Mouse (Mus musculus) CH12.LX (cell line): ENCODE measurements at regions not wholly inside any gene's neighbourhood (a gene's known extent, or its start where the extent isn't known, plus 50 kb on each side); places are given as distances from the start of the nearest gene placed in this dataset.

ENCODE experiments used
- DNase-seq: peaks from one replicate; pipeline ENCODE4 v3.0.0-alpha.2; 2013; ENCODE audit errors: extremely low read depth
- H3K27ac ChIP-seq: 2 replicates; pipeline ENCODE4 v1.5.1; 2012; ENCODE audit warnings: low read depth, mild to moderate bottlenecking, control low read depth, moderate library complexity; ENCODE audit not compliant: insufficient read depth
- H3K27me3 ChIP-seq: replicated peaks from 2 replicates; pipeline ENCODE3; 2012; ENCODE audit warnings: inconsistent platforms
- H3K36me3 ChIP-seq, 2 experiments: replicated peaks in 1 of 2; 2 replicates each; pipeline versions ENCODE3 to v1.6.1; 2012; ENCODE audit warnings: inconsistent platforms in 1 of 2, low read length in 1 of 2, mild to moderate bottlenecking in 1 of 2, mixed read lengths in 1 of 2, moderate library complexity in 1 of 2; ENCODE audit not compliant: control insufficient read depth in 1 of 2, insufficient read depth in 1 of 2
- H3K4me1 ChIP-seq, 2 experiments: 2 replicates each; pipeline ENCODE4 v1.6.1; 2012; ENCODE audit warnings: inconsistent platforms in 1 of 2, moderate library complexity in 1 of 2; ENCODE audit not compliant: insufficient read depth in 2 of 2, control insufficient read depth in 1 of 2
- H3K4me2 ChIP-seq: 2 replicates; pipeline ENCODE4 v1.6.1; 2012; ENCODE audit warnings: low read depth, mild to moderate bottlenecking, control low read depth; ENCODE audit not compliant: poor library complexity, insufficient read depth, severe bottlenecking
- H3K4me3 ChIP-seq, 3 experiments: fragments of 150-350 bp in 1 of 3; sonication (generic) in 1 of 3; replicated peaks in 1 of 3; 2 replicates each; pipeline versions ENCODE3 to v1.5.1; 2011 to 2012; ENCODE audit warnings: low read depth in 2 of 3, low read length in 2 of 3, mild to moderate bottlenecking in 2 of 3, moderate library complexity in 2 of 3, control low read depth in 1 of 3, improper control_type of control experiment in 1 of 3, inconsistent platforms in 1 of 3, mixed read lengths in 1 of 3; ENCODE audit not compliant: poor library complexity in 1 of 3
- H3K79me2 ChIP-seq: replicated peaks from 2 replicates; pipeline ENCODE4 v1.6.1; 2012; ENCODE audit warnings: mild to moderate bottlenecking, moderate library complexity; ENCODE audit not compliant: control insufficient read depth, poor library complexity, insufficient read depth, severe bottlenecking; ENCODE audit errors: extremely low read depth
- H3K9ac ChIP-seq: 2 replicates; pipeline ENCODE4 v1.6.1; 2012; ENCODE audit warnings: low read depth, mild to moderate bottlenecking, control low read depth, moderate library complexity; ENCODE audit not compliant: insufficient read depth
- H3K9me3 ChIP-seq: replicated peaks from 2 replicates; pipeline ENCODE3; 2012; ENCODE audit warnings: low read length, inconsistent platforms, mixed read lengths
- BHLHE40 ChIP-seq: IDR thresholded peaks from 2 replicates; pipeline ENCODE4 v1.6.1; 2011; ENCODE audit warnings: mild to moderate bottlenecking, low read depth, low read length, improper control_type of control experiment
- CHD1 ChIP-seq: IDR thresholded peaks from 2 replicates; pipeline ENCODE4 v1.6.1; 2012; ENCODE audit warnings: low read depth, low read length, improper control_type of control experiment, inconsistent platforms
- CHD2 ChIP-seq: IDR thresholded peaks from 2 replicates; pipeline ENCODE4 v1.6.1; 2011; ENCODE audit warnings: low read length, improper control_type of control experiment
- ELF1 ChIP-seq: IDR thresholded peaks from 2 replicates; pipeline ENCODE4 v1.6.1; 2014; ENCODE audit warnings: low read depth, mild to moderate bottlenecking, inconsistent platforms, low read length, improper control_type of control experiment
- EP300 ChIP-seq: IDR thresholded peaks from 2 replicates; pipeline ENCODE4 v1.6.1; 2011; ENCODE audit warnings: low read length, improper control_type of control experiment
- GABPA ChIP-seq: IDR thresholded peaks from 2 replicates; pipeline ENCODE4 v1.6.1; 2012; ENCODE audit warnings: low read depth, low read length, improper control_type of control experiment, inconsistent platforms; ENCODE audit not compliant: insufficient replicate concordance
- IRF4 ChIP-seq: IDR thresholded peaks from 2 replicates; pipeline ENCODE4 v1.6.1; 2014; ENCODE audit warnings: low read depth, mild to moderate bottlenecking, inconsistent platforms, low read length, improper control_type of control experiment
- JUND ChIP-seq: conservative IDR thresholded peaks from 2 replicates; pipeline ENCODE4 v1.6.1; 2011; ENCODE audit warnings: low read depth, low read length, improper control_type of control experiment
- KAT2A ChIP-seq: IDR thresholded peaks from 2 replicates; pipeline ENCODE4 v1.6.1; 2012; ENCODE audit warnings: low read length, improper control_type of control experiment, inconsistent platforms; ENCODE audit not compliant: insufficient replicate concordance
- MAFK ChIP-seq: IDR thresholded peaks from 2 replicates; pipeline ENCODE4 v1.6.1; 2011; ENCODE audit warnings: low read length, improper control_type of control experiment; ENCODE audit not compliant: insufficient replicate concordance
- MAX ChIP-seq: IDR thresholded peaks from 2 replicates; pipeline ENCODE4 v1.6.1; 2011; ENCODE audit warnings: low read length, improper control_type of control experiment
- MAZ ChIP-seq: IDR thresholded peaks from 2 replicates; pipeline ENCODE4 v1.6.1; 2012; ENCODE audit warnings: low read depth, mild to moderate bottlenecking, inconsistent platforms, low read length, improper control_type of control experiment, moderate library complexity
- MXI1 ChIP-seq: IDR thresholded peaks from 2 replicates; pipeline ENCODE4 v1.6.1; 2011; ENCODE audit warnings: mild to moderate bottlenecking, low read depth, low read length, improper control_type of control experiment
- NELFE ChIP-seq: IDR thresholded peaks from 2 replicates; pipeline ENCODE4 v1.6.1; 2011; ENCODE audit warnings: low read depth, low read length, improper control_type of control experiment
- POLR2A ChIP-seq: IDR thresholded peaks from 2 replicates; pipeline ENCODE4 v1.6.1; 2011; ENCODE audit warnings: low read depth, mild to moderate bottlenecking, improper control_type of control experiment, low read length
- POLR2AphosphoS2 ChIP-seq: IDR thresholded peaks from 2 replicates; pipeline ENCODE4 v1.6.1; 2011; ENCODE audit warnings: low read depth, low read length, improper control_type of control experiment
- RCOR1 ChIP-seq: conservative IDR thresholded peaks from 2 replicates; pipeline ENCODE4 v1.6.1; 2012; ENCODE audit warnings: low read depth, mild to moderate bottlenecking, inconsistent platforms, low read length, improper control_type of control experiment
- SIN3A ChIP-seq: IDR thresholded peaks from 2 replicates; pipeline ENCODE4 v1.6.1; 2012; ENCODE audit warnings: low read length, improper control_type of control experiment, inconsistent platforms
- SMC3 ChIP-seq: IDR thresholded peaks from 2 replicates; pipeline ENCODE4 v1.6.1; 2011; ENCODE audit warnings: low read depth, low read length, improper control_type of control experiment
- USF1 ChIP-seq: IDR thresholded peaks from 2 replicates; pipeline ENCODE4 v1.6.1; 2014; ENCODE audit warnings: low read depth, mild to moderate bottlenecking, inconsistent platforms, low read length, improper control_type of control experiment
- USF2 ChIP-seq: conservative IDR thresholded peaks from 2 replicates; pipeline ENCODE4 v1.6.1; 2011; ENCODE audit warnings: low read depth, low read length, improper control_type of control experiment
- ZKSCAN1 ChIP-seq: IDR thresholded peaks from 2 replicates; pipeline ENCODE4 v1.6.1; 2012; ENCODE audit warnings: low read depth, inconsistent platforms, low read length, improper control_type of control experiment, borderline replicate concordance
- ZNF384 ChIP-seq: IDR thresholded peaks from 2 replicates; pipeline ENCODE4 v1.6.1; 2012; ENCODE audit warnings: low read depth, low read length, improper control_type of control experiment, inconsistent platforms
- dilution Hi-C: fragments of 300-500 bp; cut with MboI; formaldehyde crosslinking; loops from 2 replicates; pipeline ENCODE4 v1.14.3; 2020; ENCODE audit warnings: low sequenced_read_pairs; ENCODE audit not compliant: extremely low pct_unique_long_range_greater_than_20kb, extremely low pct_ligation_motif_present
- in situ Hi-C: fragments of 300-500 bp; cut with MboI; formaldehyde crosslinking; loops from 3 replicates; pipeline ENCODE4 v1.14.3; 2019; ENCODE audit warnings: low sequenced_read_pairs, low pct_ligation_motif_present, low pct_unique_long_range_greater_than_20kb, mixed read lengths

DNA sequence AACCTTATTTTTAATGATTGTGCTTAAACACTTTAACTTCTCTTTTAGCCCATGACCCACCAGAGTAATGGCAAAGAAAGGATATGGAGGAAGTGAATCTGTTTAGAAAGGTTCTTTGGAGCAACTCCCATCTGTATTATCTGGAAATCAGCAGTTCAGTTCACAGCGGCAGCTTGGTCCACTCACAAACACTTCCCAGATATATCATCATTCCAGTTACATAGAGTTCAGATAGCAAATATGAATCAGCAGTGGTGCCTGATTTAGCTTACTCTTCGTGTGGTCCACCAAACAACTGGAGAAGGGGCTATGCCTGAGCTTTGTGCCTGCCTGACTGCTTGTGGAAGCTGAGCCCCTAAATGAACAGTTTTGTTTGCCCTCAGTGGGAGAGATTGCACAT is 1385.9 kb upstream of the Zeb2 start:
- dilution Hi-C loops = no loop called here
- in situ Hi-C loops = no loop called here
- no peaks in the 10 kb centered on the region for H3K79me2 ChIP-seq
- no peak overlapping the region for H3K9ac ChIP-seq
- no peak overlapping the region for H3K4me3 ChIP-seq
- no peaks in the 10 kb centered on the region for H3K4me1 ChIP-seq
- DNase-seq = no peak
- no peak for TF ChIP-seq MAZ
- no peak for TF ChIP-seq GABPA
- no peak for TF ChIP-seq KAT2A
- no peak for TF ChIP-seq POLR2AphosphoS2
- no peak for TF ChIP-seq MAFK
- no peak for TF ChIP-seq ELF1
- no peak for TF ChIP-seq ZKSCAN1
- TF ChIP-seq ZNF384 = no peak
- TF ChIP-seq USF2 = no peak
- no peak for TF ChIP-seq RCOR1
- TF ChIP-seq IRF4 = no peak
- no peaks in the 10 kb centered on the region for H3K9me3 ChIP-seq
- no peak overlapping the region for H3K27ac ChIP-seq
- H3K27me3 ChIP-seq = no peaks in the 10 kb centered on the region
- no peaks in the 10 kb centered on the region for H3K36me3 ChIP-seq
- no peak overlapping the region for H3K4me2 ChIP-seq

DNA sequence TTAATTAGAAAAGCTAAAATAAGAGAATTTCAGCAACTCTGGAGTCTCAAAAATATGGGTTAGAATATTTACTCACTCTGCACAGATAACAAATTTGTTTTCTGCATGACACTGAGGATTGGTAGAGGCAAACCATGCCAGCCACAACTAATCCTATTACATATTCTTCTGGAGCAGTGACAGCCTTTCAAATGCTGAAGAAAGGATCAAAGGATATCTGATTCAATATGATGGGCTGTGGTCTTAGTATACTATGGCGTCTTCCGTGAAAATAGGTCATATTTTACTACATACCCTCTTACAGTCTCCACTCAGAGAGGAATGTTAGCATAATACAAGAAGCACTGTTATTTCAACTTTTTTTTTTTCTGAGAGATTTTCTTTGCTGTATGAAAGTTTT is 1375.1 kb upstream of the Zeb2 start:
- no peaks in the 10 kb centered on the region for H3K79me2 ChIP-seq
- H3K4me1 ChIP-seq = no peaks in the 10 kb centered on the region
- no peaks in the 10 kb centered on the region for H3K9me3 ChIP-seq
- DNase-seq = no peak
- no peak overlapping the region for H3K4me2 ChIP-seq
- no peak overlapping the region for H3K9ac ChIP-seq
- in situ Hi-C loops = no loop called here
- TF ChIP-seq POLR2AphosphoS2 (no peak), EP300 (no peak), MAX (no peak), ZKSCAN1 (no peak), MAZ (no peak), GABPA (no peak), NELFE (no peak), POLR2A (no peak), RCOR1 (no peak), JUND (no peak), BHLHE40 (no peak), IRF4 (no peak), CHD1 (no peak), ELF1 (no peak), CHD2 (no peak), MXI1 (no peak), USF1 (no peak), SMC3 (no peak), SIN3A (no peak)
- no peaks in the 10 kb centered on the region for H3K27me3 ChIP-seq
- no peak overlapping the region for H3K27ac ChIP-seq
- H3K4me3 ChIP-seq = no peak overlapping the region
- dilution Hi-C loops = no loop called here
- no peaks in the 10 kb centered on the region for H3K36me3 ChIP-seq
